Mouse (Mus musculus): Measurements from ENCODE around the gene Aff3. TPM values are rescaled to one million over a fixed set of nuclear protein-coding genes. Genes with fewer than 3 reads are reported as not detected.

Gene Aff3
- polyA plus RNA-seq, 2 experiments: 0.18 to 0.22 TPM

DNA sequence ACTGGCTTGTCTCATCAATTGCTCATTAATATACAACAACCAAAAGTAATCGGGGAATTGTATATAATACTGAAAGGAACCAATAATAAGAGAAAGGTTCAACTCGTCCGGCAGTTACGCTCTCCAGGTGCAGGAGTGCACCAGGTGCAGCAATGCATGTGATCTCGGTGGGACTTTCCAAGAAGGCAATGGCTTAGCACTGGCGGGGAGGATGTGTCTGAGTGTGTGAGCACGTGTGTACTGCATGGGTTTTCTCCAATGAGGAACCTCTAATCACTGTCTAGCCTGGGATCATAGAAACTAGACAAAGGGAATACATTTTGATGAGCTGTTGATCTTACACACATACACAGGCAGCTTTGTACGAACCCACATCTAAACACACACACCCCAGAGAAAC, 485.8 kb downstream of the Aff3 start:
- TF ChIP-seq CTCF (IDR thresholded peaks at IDR 0.05; ENCODE audit: low read depth) (no peak), EP300 (IDR thresholded peaks at IDR 0.05; ENCODE audit: low read depth) (no peak)
- H3K4me3 ChIP-seq (ENCODE audit: insufficient read depth in 1 of 2, low read depth in 2 of 2, low read length in 2 of 2): no peak overlapping the region
- H3K9me3 ChIP-seq (ENCODE audit: control insufficient read depth, low read length): no peaks in the 10 kb centered on the region
- 75% methylated on average over 8 of the region's 8 CpGs for WGBS (ENCODE audit: insufficient replicate concordance)
- no peak for ATAC-seq (ENCODE audit: insufficient read depth)
- H3K4me2 ChIP-seq (ENCODE audit: low read depth): no peak overlapping the region
- no peaks in the 10 kb centered on the region for H3K27me3 ChIP-seq (ENCODE audit: control insufficient read depth, insufficient read depth, low read length)
- H3K36me3 ChIP-seq (replicated peaks; ENCODE audit: control insufficient read depth, insufficient read depth, low read depth): no peaks in the 10 kb centered on the region
- no peaks in the 10 kb centered on the region for H3K4me1 ChIP-seq (replicated peaks; ENCODE audit: control insufficient read depth in 2 of 2, insufficient read depth in 2 of 2, low read length in 1 of 2)
- H3K27ac ChIP-seq: no peak overlapping the region
- H3K9ac ChIP-seq (replicated peaks): no peak overlapping the region
- no peak for DNase-seq (ENCODE audit: low read depth in 3 of 3, low spot score in 3 of 3)

GRCm38 (mm10) chr1:38176077-38176476, 488.7 kb downstream of the Aff3 start:
- H3K4me3 ChIP-seq (ENCODE audit: insufficient read depth in 1 of 2, low read depth in 2 of 2, low read length in 2 of 2): no peak overlapping the region
- ATAC-seq (ENCODE audit: insufficient read depth): peak; percentile 62; the same call in 1 of the 2 replicates
- TF ChIP-seq CTCF (IDR thresholded peaks at IDR 0.05; ENCODE audit: low read depth): no peak
- TF ChIP-seq EP300 (IDR thresholded peaks at IDR 0.05; ENCODE audit: low read depth): no peak
- WGBS (ENCODE audit: insufficient replicate concordance): 56% methylated on average over 7 of the region's 7 CpGs
- DNase-seq (ENCODE audit: low read depth in 3 of 3, low spot score in 3 of 3): peak; percentile 9 to 36 (median 33)
- no peaks in the 10 kb centered on the region for H3K27me3 ChIP-seq (ENCODE audit: control insufficient read depth, insufficient read depth, low read length)
- 0 out of 2 replicates have a peak overlapping the region, but pooled peaks have one; percentile 8 for H3K4me2 ChIP-seq (ENCODE audit: low read depth)
- no peaks in the 10 kb centered on the region for H3K36me3 ChIP-seq (replicated peaks; ENCODE audit: control insufficient read depth, insufficient read depth, low read depth)
- no peaks in the 10 kb centered on the region for H3K9me3 ChIP-seq (ENCODE audit: control insufficient read depth, low read length)
- no peak overlapping the region for H3K27ac ChIP-seq
- H3K9ac ChIP-seq (replicated peaks): no peak overlapping the region
- no peaks in the 10 kb centered on the region for H3K4me1 ChIP-seq (replicated peaks; ENCODE audit: control insufficient read depth in 2 of 2, insufficient read depth in 2 of 2, low read length in 1 of 2)

- ATAC-seq (ENCODE audit: insufficient read depth) (no peak), DNase-seq (ENCODE audit: low read depth in 3 of 3, low spot score in 3 of 3) (no peak)
- WGBS (ENCODE audit: insufficient replicate concordance): 61% methylated on average over 4 of the region's 4 CpGs
- H3K9ac ChIP-seq (replicated peaks): no peak overlapping the region
- no peaks in the 10 kb centered on the region for H3K4me1 ChIP-seq (replicated peaks; ENCODE audit: control insufficient read depth in 2 of 2, insufficient read depth in 2 of 2, low read length in 1 of 2)
- no peak for TF ChIP-seq EP300 (IDR thresholded peaks at IDR 0.05; ENCODE audit: low read depth)
- no peak overlapping the region for H3K4me3 ChIP-seq (ENCODE audit: insufficient read depth in 1 of 2, low read depth in 2 of 2, low read length in 2 of 2)
- H3K36me3 ChIP-seq (replicated peaks; ENCODE audit: control insufficient read depth, insufficient read depth, low read depth): no peaks in the 10 kb centered on the region
- H3K9me3 ChIP-seq (ENCODE audit: control insufficient read depth, low read length): no peaks in the 10 kb centered on the region
- H3K27ac ChIP-seq: no peak overlapping the region
- H3K27me3 ChIP-seq (ENCODE audit: control insufficient read depth, insufficient read depth, low read length): no peaks in the 10 kb centered on the region
- no peak overlapping the region for H3K4me2 ChIP-seq (ENCODE audit: low read depth)
These were observed 492.9 kb downstream of the Aff3 start for GRCm38 (mm10) chr1:38171874-38172273.

GRCm38 (mm10) chr1:38165696-38166095, 499.1 kb downstream of the Aff3 start:
- Histone ChIP-seq H3K27ac (no peak overlapping the region), H3K9me3 (ENCODE audit: control insufficient read depth, low read length) (no peaks in the 10 kb centered on the region), H3K36me3 (replicated peaks; ENCODE audit: control insufficient read depth, insufficient read depth, low read depth) (no peaks in the 10 kb centered on the region), H3K4me3 (ENCODE audit: insufficient read depth in 1 of 2, low read depth in 2 of 2, low read length in 2 of 2) (no peak overlapping the region), H3K4me1 (replicated peaks; ENCODE audit: control insufficient read depth in 2 of 2, insufficient read depth in 2 of 2, low read length in 1 of 2) (no peaks in the 10 kb centered on the region), H3K27me3 (ENCODE audit: control insufficient read depth, insufficient read depth, low read length) (no peaks in the 10 kb centered on the region), H3K9ac (replicated peaks) (no peak overlapping the region), H3K4me2 (ENCODE audit: low read depth) (no peak overlapping the region)
- TF ChIP-seq CTCF (IDR thresholded peaks at IDR 0.05; ENCODE audit: low read depth) (no peak), EP300 (IDR thresholded peaks at IDR 0.05; ENCODE audit: low read depth) (no peak)
- no peak for ATAC-seq (ENCODE audit: insufficient read depth)
- 41% methylated on average over 2 of the region's 2 CpGs for WGBS (ENCODE audit: insufficient replicate concordance)
- DNase-seq (ENCODE audit: low read depth in 3 of 3, low spot score in 3 of 3): no peak

GRCm38 (mm10) chr1:38150086-38150485, 514.7 kb downstream of the Aff3 start:
- ATAC-seq (ENCODE audit: insufficient read depth) (no peak), DNase-seq (ENCODE audit: low read depth in 3 of 3, low spot score in 3 of 3) (no peak)
- TF ChIP-seq EP300 (IDR thresholded peaks at IDR 0.05; ENCODE audit: low read depth): no peak
- no peak for TF ChIP-seq CTCF (IDR thresholded peaks at IDR 0.05; ENCODE audit: low read depth)
- Histone ChIP-seq H3K27me3 (ENCODE audit: control insufficient read depth, insufficient read depth, low read length) (no peaks in the 10 kb centered on the region), H3K4me3 (ENCODE audit: insufficient read depth in 1 of 2, low read depth in 2 of 2, low read length in 2 of 2) (no peak overlapping the region), H3K9ac (replicated peaks) (no peak overlapping the region), H3K36me3 (replicated peaks; ENCODE audit: control insufficient read depth, insufficient read depth, low read depth) (no peaks in the 10 kb centered on the region), H3K4me1 (replicated peaks; ENCODE audit: control insufficient read depth in 2 of 2, insufficient read depth in 2 of 2, low read length in 1 of 2) (no peaks in the 10 kb centered on the region), H3K27ac (no peak overlapping the region), H3K9me3 (ENCODE audit: control insufficient read depth, low read length) (no peaks in the 10 kb centered on the region), H3K4me2 (ENCODE audit: low read depth) (no peak overlapping the region)
- 65% methylated on average over 5 of the region's 5 CpGs for WGBS (ENCODE audit: insufficient replicate concordance)
